Mouse (Mus musculus) lung, postnatal 0 days (tissue): Measurements from ENCODE around the gene Zc3h7a. TPM values are rescaled to one million over a fixed set of nuclear protein-coding genes. Genes with fewer than 3 reads are reported as not detected.
A peak's percentile ranks its signal among the peaks of the same experiment; 100 is the strongest.

ENCODE experiments used
- ATAC-seq: fragments of 200-750 bp; cut with Nextera tagmentation; 2 replicates; pipeline ENCODE4 v1.8.0; 2017; ENCODE audit warnings: moderate library complexity
- DNase-seq: peaks from one replicate; pipeline ENCODE4 v3.0.0-alpha.2; 2016; ENCODE audit warnings: low spot score
- H3K27ac ChIP-seq: fragments of 300-500 bp; sonication (generic); 2 replicates; pipeline ENCODE4 v1.5.1; 2014; ENCODE audit warnings: antibody characterized with exemption, mild to moderate bottlenecking, low read length, mixed read lengths
- H3K27me3 ChIP-seq: fragments of 300-500 bp; sonication (generic); replicated peaks from 2 replicates; pipeline ENCODE4 v1.6.1; 2014; ENCODE audit warnings: low read length, mixed read lengths; ENCODE audit not compliant: insufficient read depth
- H3K36me3 ChIP-seq: fragments of 300-500 bp; sonication (generic); 2 replicates; pipeline ENCODE4 v1.6.1; 2014; ENCODE audit warnings: low read length, mixed read lengths; ENCODE audit not compliant: insufficient read depth
- H3K4me1 ChIP-seq: fragments of 300-500 bp; sonication (generic); 2 replicates; pipeline ENCODE4 v1.6.1; 2014; ENCODE audit warnings: antibody characterized with exemption, low read depth, low read length, mixed read lengths; ENCODE audit not compliant: insufficient read depth
- H3K4me2 ChIP-seq: fragments of 300-500 bp; sonication (generic); replicated peaks from 2 replicates; pipeline ENCODE4 v1.6.1; 2014; ENCODE audit warnings: low read depth, mild to moderate bottlenecking, low read length, moderate library complexity, mixed read lengths
- H3K4me3 ChIP-seq: fragments of 300-500 bp; sonication (generic); 2 replicates; pipeline ENCODE4 v1.5.1; 2014; ENCODE audit warnings: low read depth, low read length
- H3K9ac ChIP-seq: fragments of 300-500 bp; sonication (generic); replicated peaks from 2 replicates; pipeline ENCODE4 v1.6.1; 2014; ENCODE audit warnings: low read depth, mild to moderate bottlenecking
- H3K9me3 ChIP-seq: fragments of 300-500 bp; sonication (generic); 2 replicates; pipeline ENCODE4 v1.6.1; 2016; ENCODE audit warnings: low read length, mixed read lengths
- CTCF ChIP-seq: IDR thresholded peaks from 2 replicates; pipeline ENCODE4 v1.5.1; 2016; ENCODE audit warnings: antibody characterized with exemption, mild to moderate bottlenecking
- EP300 ChIP-seq: IDR thresholded peaks from 2 replicates; pipeline ENCODE4 v1.6.1; 2016; ENCODE audit warnings: antibody characterized with exemption, mild to moderate bottlenecking, control low read depth
- WGBS: fragments of 180-500 bp; shearing (Covaris S2); extraction: QIAGEN DNeasy Blood & Tissue Kit; methylation state at CpG from one replicate; pipeline ENCODE4 v1.1.7; 2014; 5-methylcytosine and 5-hydroxymethylcytosine counted together
- microRNA-seq: library from miRNA; unstranded; fragments of <30 nt; microRNA quantifications from one replicate; pipeline ENCODE4, GENCODE M21; 2016
- polyA plus RNA-seq: library from polyadenylated mRNA; unstranded; fragments of >200 nt; fragmentation: Nextera tagmentation; extraction: Ambion mirVana; gene quantifications from 2 replicates; pipeline ENCODE4 v1.2.1, GENCODE M21; 2015

Zc3h7a gene
- polyA plus RNA-seq, 1 experiment from 2014 or later: 52.4 TPM

GRCm38 (mm10) chr16:11093717-11094386 lies 82.3 kb downstream of the Zc3h7a start:
- Histone ChIP-seq H3K36me3 (peaks cover 16% of the 10 kb centered on the region), H3K27ac (no peak overlapping the region), H3K27me3 (no peaks in the 10 kb centered on the region), H3K4me2 (no peak overlapping the region), H3K4me1 (no peaks in the 10 kb centered on the region), H3K9ac (no peak overlapping the region), H3K4me3 (no peak overlapping the region), H3K9me3 (no peaks in the 10 kb centered on the region)
- TF ChIP-seq CTCF: no peak
- no peak for TF ChIP-seq EP300
- ATAC-seq (no peak), DNase-seq (no peak)
- 81% methylated on average over 13 of the region's 13 CpGs for WGBS

DNA sequence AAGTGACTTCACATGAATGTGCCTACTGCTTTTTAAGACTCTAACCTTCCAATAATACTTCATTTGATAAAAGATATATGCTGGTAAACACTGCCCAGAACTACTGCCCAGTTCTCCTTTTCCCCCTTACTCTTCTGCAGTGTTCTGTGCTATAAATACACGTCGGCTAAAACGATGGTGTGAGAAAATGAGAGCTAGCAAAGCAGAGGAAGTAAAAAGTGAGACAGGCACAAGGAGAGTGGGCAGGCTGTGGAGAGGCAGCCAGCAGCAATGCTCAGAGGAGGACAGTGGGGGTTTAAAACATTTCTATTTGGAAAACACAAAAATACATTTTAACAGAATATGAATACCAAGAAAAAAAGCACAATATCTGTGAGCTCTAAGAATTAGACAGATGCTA lies 83.7 kb downstream of the Zc3h7a start:
- whole genome bisulfite sequencing: 41% methylated on average over 3 of the region's 3 CpGs
- H3K27ac ChIP-seq: no peak overlapping the region
- no peak overlapping the region for H3K9ac ChIP-seq
- H3K4me3 ChIP-seq: no peak overlapping the region
- no peak for ATAC-seq
- H3K4me1 ChIP-seq: no peaks in the 10 kb centered on the region
- no peaks in the 10 kb centered on the region for H3K27me3 ChIP-seq
- no peaks in the 10 kb centered on the region for H3K9me3 ChIP-seq
- no peak for TF ChIP-seq EP300
- no peak for TF ChIP-seq CTCF
- H3K4me2 ChIP-seq: no peak overlapping the region
- DNase-seq: no peak
- H3K36me3 ChIP-seq: peaks cover 29% of the 10 kb centered on the region

DNA sequence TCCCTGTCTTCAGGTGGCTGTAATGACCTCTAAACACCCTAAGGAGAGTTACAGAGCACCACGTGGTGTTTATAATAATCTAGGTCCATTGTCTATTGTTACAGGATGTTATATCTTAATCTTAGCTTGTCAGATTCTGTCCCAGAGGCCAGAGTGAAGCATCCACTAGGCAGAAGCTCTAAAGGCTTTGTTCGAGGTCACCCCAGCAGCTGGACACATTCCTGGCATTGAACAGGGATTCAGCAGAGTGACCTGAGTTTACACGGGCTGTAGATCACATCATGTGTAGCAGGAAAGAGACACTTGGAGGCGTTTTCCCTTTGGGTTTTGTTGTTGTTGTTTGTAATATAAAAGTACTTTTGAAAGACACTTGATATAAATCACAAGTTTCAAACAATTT lies 84.1 kb downstream of the Zc3h7a start:
- TF ChIP-seq CTCF: no peak
- no peak for TF ChIP-seq EP300
- Histone ChIP-seq H3K4me1 (no peaks in the 10 kb centered on the region), H3K27me3 (no peaks in the 10 kb centered on the region), H3K9me3 (no peaks in the 10 kb centered on the region), H3K9ac (no peak overlapping the region), H3K4me2 (no peak overlapping the region), H3K27ac (no peak overlapping the region), H3K4me3 (no peak overlapping the region), H3K36me3 (peaks cover 30% of the 10 kb centered on the region)
- ATAC-seq: peak; percentile 49; the same call in 1 of the 2 replicates
- WGBS: 53% methylated on average over 4 of the region's 4 CpGs
- DNase-seq: peak; percentile 18

DNA sequence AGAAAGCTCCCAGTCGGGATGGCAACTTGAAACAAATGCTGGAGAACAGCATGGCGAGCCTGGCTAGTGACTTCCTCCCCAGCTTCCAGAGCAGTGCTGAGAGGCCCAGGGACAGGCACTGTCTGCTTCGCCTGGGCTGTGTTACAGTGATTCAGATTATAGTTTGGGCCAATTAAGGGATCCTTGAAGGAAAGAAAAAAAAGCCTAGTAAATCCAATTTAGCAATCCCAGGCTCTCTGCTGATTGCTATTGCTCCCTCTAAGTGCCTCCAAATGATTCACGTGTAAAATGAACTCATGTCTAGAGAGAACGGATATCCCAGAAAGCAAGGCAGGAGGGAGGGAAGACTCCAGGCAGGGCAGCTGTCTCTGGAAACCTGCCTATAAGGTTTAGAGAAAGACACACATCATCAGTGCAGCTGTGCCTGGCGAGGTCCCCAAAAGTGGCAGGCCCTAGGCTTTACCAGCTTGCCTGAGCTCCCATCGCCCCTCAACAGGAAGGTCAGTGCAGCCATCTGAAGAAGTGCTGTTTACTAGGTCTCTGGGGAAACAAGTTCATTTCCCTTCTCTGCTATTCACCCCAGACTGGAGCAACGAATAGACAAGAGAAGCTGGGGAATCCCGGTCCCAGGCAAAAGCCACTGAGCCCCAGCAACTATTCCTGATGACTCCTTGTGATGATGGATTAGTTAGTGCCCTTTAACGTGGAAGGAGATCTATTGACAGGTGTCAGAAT lies 85.2 kb downstream of the Zc3h7a start:
- no peak for ATAC-seq
- no peak for DNase-seq
- no peak overlapping the region for H3K27ac ChIP-seq
- H3K36me3 ChIP-seq: peaks cover 30% of the 10 kb centered on the region
- WGBS: 75% methylated on average over 10 of the region's 10 CpGs
- H3K4me1 ChIP-seq: no peaks in the 10 kb centered on the region
- H3K9me3 ChIP-seq: no peaks in the 10 kb centered on the region
- H3K4me2 ChIP-seq: no peak overlapping the region
- no peak overlapping the region for H3K9ac ChIP-seq
- no peak overlapping the region for H3K4me3 ChIP-seq
- no peaks in the 10 kb centered on the region for H3K27me3 ChIP-seq
- no peak for TF ChIP-seq CTCF
- no peak for TF ChIP-seq EP300

GRCm38 (mm10) chr16:11086856-11087588 lies 89.2 kb downstream of the Zc3h7a start:
- H3K27me3 ChIP-seq: no peaks in the 10 kb centered on the region
- no peak overlapping the region for H3K4me2 ChIP-seq
- no peak overlapping the region for H3K9ac ChIP-seq
- no peaks in the 10 kb centered on the region for H3K4me1 ChIP-seq
- H3K36me3 ChIP-seq: peaks cover 36% of the 10 kb centered on the region
- WGBS: 89% methylated on average over 5 of the region's 5 CpGs
- H3K27ac ChIP-seq: no peak overlapping the region
- ATAC-seq (no peak), DNase-seq (no peak)
- H3K4me3 ChIP-seq: no peak overlapping the region
- no peaks in the 10 kb centered on the region for H3K9me3 ChIP-seq
- TF ChIP-seq CTCF (peak; percentile 36), EP300 (no peak)

Small RNA genes within 50 kb of the gene (microRNA-seq; reads per million reads assigned to microRNA genes)
- 7.1 reads per million, percentile 18 among the genes with 10 or more reads in this experiment for gene Gm23935

Other genes with a start within 250 kb of the Zc3h7a start
- 41.1 and 46.6 TPM in 2 replicates for gene Snn, start 115.4 kb downstream of the Zc3h7a start, polyA plus RNA-seq
- gene Litaf, start 110.2 kb downstream of the Zc3h7a start, polyA plus RNA-seq: 106 and 118 TPM in 2 replicates
- 27.5 and 29.2 TPM in 2 replicates for gene Txndc11, start 41.7 kb downstream of the Zc3h7a start, polyA plus RNA-seq
- 64.3 and 70.1 TPM in 2 replicates for gene Rsl1d1, start 26.9 kb upstream of the Zc3h7a start, polyA plus RNA-seq
- gene Gspt1, start 77.9 kb upstream of the Zc3h7a start, polyA plus RNA-seq: 34.2 and 37.4 TPM in 2 replicates
- not detected in 2 replicates for gene Tnfrsf17, start 137.4 kb upstream of the Zc3h7a start, polyA plus RNA-seq
- 10.0 and 10.5 TPM in 2 replicates for gene Snx29, start 146.5 kb upstream of the Zc3h7a start, polyA plus RNA-seq